Mouse (Mus musculus) urinary bladder, postnatal 14 days (tissue): Measurements from ENCODE around the gene Mgam.
"Not testable (repeated sequence)": the region's sequence is repeated elsewhere in the genome, so short reads cannot be mapped to it uniquely, and the experiment has no call there.

Source experiments
- DNase-seq: peaks from one replicate; pipeline ENCODE4 v3.0.0; 2021; ENCODE audit warnings: low spot score

The Mgam gene

DNA sequence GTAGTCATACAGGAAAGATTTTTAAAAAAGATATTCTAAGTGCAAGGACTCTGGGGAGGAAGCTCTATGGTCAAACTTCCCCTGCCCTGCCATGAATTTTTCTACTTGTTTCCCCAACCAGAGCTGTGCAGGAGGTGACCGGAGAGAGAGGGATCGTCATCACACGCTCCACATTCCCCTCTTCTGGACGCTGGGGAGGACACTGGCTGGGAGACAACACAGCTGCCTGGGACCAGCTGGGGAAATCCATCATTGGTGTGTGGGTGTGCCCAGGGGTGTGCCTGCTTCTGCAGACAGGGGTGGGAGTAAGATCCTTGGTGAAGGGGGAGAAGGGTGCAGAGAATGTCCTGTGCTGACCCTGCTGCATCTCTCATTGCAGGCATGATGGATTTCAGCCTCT, 99.9 kb downstream of the Mgam start:
- not testable (repeated sequence) for DNase-seq

DNA sequence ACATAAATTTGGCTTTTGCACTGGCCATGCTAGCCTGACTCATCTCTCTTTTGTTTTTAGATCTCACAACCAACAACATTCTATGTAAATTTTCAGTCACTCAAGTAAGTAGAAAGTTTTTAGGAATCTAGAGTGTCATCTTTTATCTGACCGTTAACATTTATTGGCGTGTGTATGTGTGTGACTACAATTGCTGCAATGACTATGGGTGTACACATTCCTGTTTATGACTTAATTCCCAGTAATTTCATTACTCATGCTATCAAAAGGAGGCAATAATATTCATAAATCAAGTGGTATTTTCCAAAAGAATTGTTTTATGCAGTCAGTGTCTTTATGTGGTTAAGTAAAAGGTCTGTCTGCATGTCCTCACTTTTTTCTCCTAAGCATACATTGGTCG, 110.9 kb downstream of the Mgam start:
- no peak for DNase-seq

DNA sequence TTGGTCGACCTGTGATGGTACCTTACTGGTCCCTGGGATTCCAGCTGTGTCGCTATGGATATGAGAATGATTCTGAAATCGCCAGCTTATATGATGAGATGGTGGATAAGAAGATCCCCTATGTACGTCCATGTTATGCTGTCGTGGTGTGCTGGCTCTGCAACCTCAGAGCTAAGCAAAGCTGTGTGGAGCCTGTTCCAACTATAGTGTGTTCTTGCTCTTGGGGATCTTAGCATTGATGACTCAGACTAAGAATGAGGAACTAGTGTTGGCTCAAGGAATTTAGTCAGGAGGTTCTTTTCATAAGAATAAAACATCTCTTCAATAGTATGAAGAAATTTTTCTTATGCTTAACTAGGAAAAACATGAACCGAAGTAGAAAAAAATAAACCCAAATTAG, 120.4 kb downstream of the Mgam start:
- not testable (repeated sequence) for DNase-seq

DNA sequence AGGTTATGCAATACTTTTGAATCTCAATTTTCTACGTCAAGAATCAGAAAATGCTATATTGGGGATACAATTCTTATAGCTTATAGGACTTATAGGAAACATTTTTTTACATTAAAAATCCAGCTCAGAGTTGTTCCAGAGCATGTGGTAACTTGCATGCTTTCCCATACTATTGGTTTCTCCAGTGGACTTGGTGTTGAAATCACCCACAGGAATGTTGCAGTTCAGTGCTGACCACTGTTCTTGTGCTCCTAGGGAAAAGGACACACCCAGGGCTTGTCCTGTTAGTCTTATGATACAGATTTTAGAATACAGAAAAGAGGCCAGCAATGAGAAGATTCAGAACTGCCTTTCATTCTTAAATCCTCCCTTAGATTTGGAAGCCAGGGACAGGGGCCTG, 127.3 kb downstream of the Mgam start:
- DNase-seq = no peak

DNA sequence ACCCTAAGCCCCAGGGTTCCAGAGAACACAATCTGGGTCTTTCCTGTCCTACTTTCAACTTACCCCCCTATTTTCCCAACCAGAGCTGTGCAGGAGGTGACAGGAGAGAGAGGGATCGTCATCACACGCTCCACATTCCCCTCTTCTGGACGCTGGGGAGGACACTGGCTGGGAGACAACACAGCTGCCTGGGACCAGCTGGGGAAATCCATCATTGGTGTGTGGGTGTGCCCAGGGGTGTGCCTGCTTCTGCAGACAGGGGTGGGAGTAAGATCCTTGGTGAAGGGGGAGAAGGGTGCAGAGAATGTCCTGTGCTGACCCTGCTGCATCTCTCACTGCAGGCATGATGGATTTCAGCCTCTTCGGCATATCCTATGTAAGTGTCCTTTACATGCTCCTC, 128.7 kb downstream of the Mgam start:
- DNase-seq = not testable (repeated sequence)

DNA sequence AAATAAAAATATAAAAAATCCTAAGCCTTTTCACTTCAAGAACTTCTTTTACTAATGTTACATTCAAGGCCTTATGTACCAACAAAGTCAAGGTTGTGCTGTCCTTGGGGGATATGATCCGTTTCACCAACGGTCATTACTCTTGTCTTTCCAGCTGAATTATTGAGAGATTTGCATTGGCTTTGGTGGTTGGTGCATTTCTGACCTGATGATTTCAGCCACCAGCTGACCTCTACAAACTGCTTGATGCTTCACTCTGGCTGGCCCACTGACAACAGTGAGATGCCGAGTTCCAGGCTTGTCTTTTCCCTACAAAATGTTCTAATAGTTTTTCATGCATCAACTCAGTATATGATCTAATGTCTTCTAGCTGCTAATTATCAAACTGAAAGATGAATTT, 146.0 kb downstream of the Mgam start:
- DNase-seq = no peak

DNA sequence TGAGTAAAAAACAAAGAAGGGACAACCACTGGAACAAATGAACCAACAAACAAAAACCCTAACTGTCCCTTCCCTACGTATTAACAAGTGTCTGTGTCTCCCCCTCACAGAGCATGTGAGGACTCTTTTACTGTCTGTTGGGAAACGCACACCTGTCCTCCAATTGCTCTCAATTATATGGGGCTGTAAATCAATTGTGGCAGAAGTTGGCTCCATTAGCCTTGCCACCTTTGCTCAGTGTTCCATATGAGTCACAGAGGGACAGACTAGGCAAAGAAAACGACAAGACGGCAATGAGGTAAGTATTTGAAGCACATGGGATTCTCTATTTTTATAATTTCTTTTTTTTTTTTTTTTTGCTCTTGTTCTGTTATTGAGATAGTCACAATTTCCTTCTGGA, 149.8 kb downstream of the Mgam start:
- no peak for DNase-seq

DNA sequence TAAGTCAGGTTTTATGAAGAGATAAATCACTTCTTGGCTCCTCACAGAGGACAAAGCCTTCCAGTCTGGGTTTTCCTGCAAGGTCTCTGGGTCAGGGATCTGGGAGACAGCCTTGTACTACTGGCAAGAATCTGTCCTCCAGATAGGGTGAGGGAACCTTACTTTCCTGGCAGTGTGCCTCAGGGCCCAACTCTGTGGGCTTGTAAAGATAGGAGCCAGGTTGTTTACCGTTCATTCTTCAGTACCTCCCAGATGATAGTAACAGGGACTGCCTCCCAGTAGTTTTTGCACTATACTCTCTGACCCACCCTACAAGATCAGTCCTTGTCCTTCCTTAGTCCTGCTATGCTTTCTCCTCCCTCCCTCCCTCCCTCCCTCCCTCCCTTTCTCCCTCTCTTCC, 155.0 kb downstream of the Mgam start:
- peak; percentile 16 for DNase-seq

DNA sequence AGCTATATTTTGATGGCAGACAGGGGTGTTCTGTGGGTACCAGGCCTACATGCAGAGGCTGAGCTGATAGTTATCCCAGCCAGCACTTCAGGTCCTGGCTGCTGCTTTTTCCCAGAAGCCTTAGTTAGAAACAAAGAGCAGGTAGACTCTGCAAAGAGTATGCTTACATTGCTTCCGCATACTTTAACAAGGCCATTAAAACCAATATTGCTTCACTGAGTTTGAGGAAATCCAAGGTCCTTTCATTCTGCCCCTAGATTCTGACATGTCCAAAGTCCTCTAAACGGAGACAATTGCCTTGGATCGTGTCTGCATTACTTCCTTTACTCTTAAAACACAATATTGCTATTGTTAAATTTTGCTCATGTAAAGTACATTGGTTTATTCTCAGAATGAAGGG, 155.7 kb downstream of the Mgam start:
- DNase-seq = no peak

DNA sequence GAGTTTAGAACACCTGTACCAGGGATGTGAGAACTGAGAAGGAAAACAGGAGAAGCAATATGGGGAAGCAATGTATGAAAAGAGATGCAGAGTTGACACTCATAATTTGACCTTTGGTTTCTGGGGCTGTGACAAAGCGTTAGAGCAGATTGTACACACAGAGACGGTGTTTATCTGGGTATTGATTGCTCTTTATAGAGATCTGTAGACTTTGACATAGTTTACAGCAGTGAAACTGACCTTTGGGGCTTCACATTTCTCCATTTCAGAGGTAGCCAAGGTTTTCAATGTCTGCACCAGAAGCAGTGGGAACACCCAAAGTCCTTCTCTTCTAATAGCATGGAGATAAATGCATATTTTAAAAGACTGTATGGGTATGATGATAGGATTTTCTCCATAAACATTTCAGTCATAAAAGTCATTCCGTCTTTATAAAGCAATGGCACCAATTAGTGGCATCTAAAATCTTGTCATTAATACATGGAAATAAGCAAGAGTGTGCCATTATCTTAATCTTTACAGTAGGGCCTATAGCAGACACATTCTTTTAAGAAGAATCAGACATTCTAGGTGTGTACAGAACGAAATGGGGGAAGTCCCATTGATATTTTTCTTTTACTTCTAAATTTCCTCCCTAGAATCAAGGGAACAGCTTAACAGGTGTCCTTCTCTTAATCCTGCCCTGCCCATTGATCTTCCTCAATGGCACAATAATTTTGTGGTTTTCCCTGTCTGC, 166.6 kb downstream of the Mgam start:
- DNase-seq = no peak

DNA sequence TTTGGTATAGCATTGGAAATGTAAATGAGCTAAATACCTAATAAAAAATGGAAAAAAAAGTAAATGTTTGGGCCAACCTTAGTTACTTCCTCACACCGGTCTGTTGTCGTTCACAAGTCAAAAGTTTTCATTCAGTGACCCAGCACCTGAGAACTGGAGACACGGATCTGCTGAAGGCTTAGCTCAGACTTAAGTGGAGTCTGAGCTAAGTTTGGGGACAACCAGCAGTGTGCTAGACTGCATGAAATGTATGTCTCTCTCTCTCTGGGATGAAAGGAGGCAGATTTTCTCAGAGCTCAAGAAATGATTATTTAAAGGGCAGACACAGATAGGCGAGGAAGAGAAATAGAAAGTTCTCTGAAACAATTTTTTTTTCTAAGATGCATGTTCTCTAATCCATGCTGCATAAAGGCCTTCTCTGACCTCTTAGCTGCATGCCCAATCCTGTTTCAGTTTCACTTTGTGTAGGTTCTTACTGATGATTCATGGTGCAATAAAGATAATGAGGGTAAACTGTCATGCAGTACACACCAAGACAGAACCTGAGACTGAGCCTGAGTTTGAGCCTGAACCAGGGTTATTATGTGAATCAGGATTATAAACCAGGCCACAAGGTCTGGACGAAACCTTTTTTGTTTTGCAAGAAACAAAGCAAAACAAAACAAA, 189.7 kb downstream of the Mgam start:
- DNase-seq = no peak
